Mouse (Mus musculus) inflammation-experienced regulatory T-cells, adult 6 months (primary cell): ENCODE data around the gene Isg20. TPM values are rescaled to one million over a fixed set of nuclear protein-coding genes. Genes with fewer than 3 reads are reported as not detected.

ENCODE experiments used
- ATAC-seq: one replicate; pipeline ENCODE4 v1.8.0; 2017
- polyA plus RNA-seq, 3 experiments: library from polyadenylated mRNA; unstranded; fragments of 100-300 nt; shearing (Covaris generic); gene quantifications; one replicate each; pipeline ENCODE4 v1.2.1; 2017

The Isg20 gene
- 10 to 100 TPM; 89.9 to 95.8 (median 92.5) TPM for polyA plus RNA-seq

DNA sequence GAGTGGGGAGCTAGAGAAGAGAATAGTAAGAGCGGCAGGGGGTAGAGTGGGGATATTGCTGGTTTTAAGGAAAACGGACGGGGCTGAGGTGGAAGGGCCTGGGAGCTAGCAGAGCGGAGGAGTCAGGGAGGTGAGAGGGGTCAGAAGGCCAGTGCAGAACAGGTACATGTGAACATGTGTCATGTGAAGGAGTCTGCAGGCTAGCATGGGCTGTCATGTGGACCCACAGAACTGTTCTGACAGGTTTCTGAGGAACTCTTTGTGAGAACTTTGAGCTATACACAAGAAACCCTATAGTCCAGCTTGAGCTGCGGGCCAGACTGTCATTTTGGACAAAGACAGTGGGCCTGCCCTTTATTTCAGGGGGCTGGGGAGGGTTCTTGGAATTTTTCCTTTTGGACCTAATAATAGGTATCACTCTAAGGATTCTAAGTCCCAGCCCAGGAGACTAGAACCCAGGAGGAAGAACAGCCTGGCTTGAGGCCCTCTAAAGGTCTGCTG is at the start of gene Isg20:
Gene Isg20 (plus strand): TSS at position 451 of the 501 bp plus-strand sequence.
- ATAC-seq = no peak

DNA sequence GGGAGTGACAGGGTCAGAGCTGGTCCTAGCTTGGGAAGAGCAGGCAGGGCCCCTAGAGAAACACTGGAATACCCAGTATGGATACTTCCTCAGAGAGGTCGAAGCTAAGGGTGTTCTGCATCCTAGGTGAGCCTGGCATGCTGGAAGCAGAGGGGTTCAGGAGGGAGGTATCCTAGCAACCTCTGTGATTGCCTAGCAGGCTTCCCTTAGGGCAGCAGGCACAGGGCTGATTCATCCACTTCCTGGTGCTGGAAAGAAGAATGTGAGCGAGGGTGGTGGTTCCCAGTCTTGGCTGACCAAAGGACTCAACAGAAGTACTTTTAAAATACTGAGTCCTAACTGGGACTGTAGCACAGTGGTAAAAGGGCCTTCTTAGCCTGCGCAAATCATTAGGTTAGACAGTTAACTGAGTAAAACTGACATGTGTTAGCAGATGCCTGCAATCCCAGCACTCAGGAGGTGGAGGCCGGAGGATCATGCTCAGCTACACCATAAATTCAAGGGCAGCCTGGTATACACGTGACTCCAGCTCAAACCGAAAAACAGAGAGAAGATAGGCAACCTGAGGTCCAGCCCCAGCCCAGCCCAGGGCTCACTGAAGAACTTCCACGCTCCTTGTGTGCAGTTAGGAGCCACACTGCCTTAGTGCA is 49.3 kb upstream of the Isg20 start:
- no peak for ATAC-seq

- ATAC-seq = no peak
Observed at GRCm38 (mm10) chr7:78864446-78864802, 48.8 kb upstream of the Isg20 start.

DNA sequence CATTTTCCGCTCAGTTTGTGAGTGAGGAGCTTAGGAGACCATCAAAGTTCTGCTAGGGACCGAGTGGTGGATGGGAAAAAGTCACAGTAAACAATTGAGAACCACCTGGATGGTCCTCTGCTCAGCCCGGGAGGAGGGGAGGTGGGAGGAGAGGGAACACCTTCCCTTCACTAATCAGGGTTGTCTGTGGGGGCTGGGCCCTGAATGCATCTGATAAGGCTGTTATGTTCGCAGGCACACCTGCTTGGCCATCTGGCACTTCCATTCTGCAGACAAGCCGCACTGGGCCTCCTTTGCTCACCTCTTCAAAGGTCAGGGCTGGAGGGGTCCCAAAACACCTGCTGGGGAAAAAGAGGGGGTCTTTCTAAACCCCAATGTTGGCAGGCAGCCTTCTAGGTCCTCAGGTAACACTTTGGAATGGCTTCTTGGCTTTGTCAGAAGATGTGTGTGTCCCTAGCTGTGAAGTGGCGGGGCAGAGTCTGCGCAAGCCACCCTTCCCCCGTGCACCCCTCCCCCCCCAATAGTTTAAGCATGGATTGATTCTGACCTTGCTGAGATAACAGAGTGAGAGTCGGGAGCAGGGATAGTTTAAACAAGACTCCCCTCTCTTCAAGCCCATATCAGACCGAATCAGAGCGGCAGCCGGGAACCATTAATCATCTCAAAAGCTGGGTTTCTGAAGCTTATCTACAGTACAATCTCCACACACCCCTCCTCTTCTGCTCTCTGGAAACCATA is 47.8 kb upstream of the Isg20 start:
- no peak for ATAC-seq

DNA sequence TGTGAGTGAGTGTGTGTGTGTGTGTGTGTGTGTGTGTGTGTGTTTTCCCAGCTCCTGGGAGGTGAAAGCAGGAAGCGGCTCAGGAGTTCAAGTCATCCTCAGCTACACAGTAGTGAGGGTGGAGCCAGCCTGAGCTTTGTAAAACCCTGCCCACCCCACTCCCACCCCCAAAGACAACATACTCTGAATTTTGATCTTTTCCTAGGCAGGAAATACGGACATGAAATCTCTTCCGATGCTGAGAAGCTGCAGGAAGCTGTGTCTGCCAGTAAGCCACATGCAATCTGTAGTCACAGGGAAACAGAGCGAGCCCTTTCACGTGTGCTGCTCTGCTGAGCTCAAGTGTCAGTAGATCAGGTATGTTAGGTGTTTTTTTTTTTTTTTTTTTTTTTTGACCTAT is 44.5 kb upstream of the Isg20 start:
- no peak for ATAC-seq

- ATAC-seq = no peak
Observed at GRCm38 (mm10) chr7:78872366-78872765, 40.9 kb upstream of the Isg20 start.

DNA sequence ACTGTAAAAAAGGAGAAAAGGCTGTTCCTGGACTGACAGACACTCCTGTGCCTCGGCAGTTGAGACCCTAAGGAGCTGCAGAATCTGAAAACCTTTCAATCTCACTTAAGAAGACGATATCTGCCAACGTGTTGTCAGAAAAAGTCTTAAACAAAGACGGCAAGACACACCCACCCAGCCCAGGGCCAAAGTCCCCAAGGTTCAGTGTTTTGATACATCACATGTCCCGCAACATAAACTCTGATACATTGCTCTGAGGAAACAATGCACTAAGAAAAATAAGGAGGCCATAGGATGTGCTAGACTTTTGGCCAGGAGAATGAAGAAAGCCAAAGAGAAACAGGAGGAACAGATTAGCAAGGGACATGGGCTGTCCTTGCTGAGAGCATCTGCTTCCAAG is 40.4 kb upstream of the Isg20 start:
- ATAC-seq = no peak

- no peak for ATAC-seq
Observed at GRCm38 (mm10) chr7:78881607-78882468, 31.4 kb upstream of the Isg20 start.

- peak; percentile 36 for ATAC-seq
Observed at GRCm38 (mm10) chr7:78882469-78882837, 30.8 kb upstream of the Isg20 start.

DNA sequence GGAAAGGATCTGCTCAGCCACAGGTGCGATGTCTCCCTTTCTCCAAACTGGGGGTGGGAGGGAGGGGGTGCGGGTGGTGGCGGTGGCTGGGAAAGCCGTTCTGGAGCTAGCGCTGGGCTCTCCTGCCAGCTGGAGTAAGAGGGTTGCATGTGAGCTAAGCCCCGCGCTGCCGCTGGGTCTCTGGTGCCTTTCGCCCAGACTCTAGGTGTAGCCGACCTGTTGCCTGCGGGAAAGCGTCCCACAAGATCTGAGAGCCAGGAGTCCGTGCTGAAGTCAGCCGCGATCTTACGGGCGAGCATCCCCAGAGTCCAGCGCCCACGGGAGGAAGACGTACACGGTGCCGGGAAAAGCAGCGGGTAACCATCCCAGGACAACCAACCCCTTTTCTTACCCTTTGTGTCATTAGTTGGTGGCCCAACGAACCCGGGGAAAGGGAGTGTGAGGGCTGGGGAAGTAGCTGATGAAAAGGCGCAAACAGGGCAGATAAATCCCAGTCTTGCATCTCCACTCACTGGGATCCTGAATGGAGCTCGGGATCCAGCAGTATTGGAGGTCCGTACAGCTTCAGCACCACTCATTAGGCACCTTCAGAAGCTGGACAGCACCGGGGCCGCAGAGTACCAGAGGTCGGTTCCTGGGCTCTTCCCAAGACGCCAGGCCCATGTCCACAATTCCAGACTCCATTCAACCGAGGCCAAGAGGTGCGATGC is 30.1 kb upstream of the Isg20 start:
- ATAC-seq = no peak

DNA sequence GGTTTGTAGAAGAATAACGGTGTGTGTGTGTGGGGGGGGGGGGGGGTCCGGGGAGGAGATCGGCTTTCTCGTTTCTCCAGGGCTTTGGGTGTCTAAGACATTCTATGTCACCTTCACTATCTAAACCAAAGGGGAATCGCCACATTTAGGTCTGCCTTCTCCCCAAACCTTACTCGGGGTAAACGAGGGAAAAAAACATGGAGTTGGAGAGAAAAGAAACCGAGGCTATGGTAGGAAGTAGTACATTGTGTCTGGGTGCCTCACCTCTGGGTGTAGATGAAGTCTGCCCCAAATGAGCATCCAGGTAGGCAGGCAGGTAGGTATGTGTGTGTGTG is 29.5 kb upstream of the Isg20 start:
- no peak for ATAC-seq

- ATAC-seq = no peak
Observed at GRCm38 (mm10) chr7:78884139-78884538, 29.1 kb upstream of the Isg20 start.

GRCm38 (mm10) chr7:78885404-78885803 is 27.8 kb upstream of the Isg20 start:
- ATAC-seq = no peak

- ATAC-seq = no peak
Observed at GRCm38 (mm10) chr7:78886496-78886895, 26.7 kb upstream of the Isg20 start.

GRCm38 (mm10) chr7:78887431-78887842 is 25.8 kb upstream of the Isg20 start:
- ATAC-seq = no peak

DNA sequence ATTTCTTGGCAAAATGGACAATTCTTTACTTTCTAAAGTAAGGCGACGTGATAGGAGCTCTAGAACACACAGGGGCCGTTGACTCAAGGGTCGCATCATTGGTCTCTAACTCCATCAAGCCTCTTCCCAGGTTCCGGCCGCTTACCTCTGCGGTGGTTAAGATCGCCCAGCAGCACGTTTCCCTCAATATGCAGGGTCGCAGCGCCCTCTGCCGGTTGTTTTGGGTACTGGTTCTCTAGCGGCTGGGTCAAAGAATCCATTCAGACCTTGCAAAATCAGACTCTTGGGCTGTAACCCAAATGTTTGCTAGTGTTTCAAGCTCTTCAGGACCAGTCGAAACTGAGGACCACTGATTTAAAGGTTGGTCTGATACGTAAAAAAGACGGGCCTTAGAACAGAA is 22.6 kb upstream of the Isg20 start:
- peak; percentile 44 for ATAC-seq

DNA sequence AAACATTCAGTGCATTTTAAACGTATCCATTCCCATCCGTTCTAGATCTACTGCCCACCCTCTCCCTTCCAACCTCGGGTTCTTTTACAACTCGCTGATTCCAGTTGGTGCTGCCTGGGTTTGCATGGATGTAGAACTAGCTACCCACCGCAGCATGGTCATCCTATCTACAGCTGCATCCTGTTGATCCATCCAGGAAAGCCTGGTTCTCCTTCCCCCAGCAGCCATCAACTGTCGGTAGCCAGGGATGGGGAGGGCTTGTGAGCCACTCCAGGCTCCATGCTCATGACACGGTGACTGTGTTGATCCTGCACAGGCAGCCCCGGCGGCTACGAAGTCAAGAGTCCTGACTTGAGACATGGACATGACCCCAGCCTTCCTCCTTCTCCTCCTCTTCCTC is 19.3 kb upstream of the Isg20 start:
- ATAC-seq = no peak

- no peak for ATAC-seq
Observed at GRCm38 (mm10) chr7:78895021-78895652, 18.1 kb upstream of the Isg20 start.

- peak; percentile 99 for ATAC-seq
Observed at GRCm38 (mm10) chr7:78895653-78896333, 17.4 kb upstream of the Isg20 start, which contains the start of gene Aen. Aen (plus strand) TSS chr7:78895854.

- ATAC-seq = no peak
Observed at GRCm38 (mm10) chr7:78897567-78897966, 15.7 kb upstream of the Isg20 start.

GRCm38 (mm10) chr7:78903174-78903870 is 9.9 kb upstream of the Isg20 start:
- no peak for ATAC-seq
